Mouse (Mus musculus): ENCODE measurements around the gene Traip. TPM values are rescaled to one million over a fixed set of nuclear protein-coding genes. Genes with fewer than 3 reads are reported as not detected.
"Not testable (repeated sequence)": the region's sequence is repeated elsewhere in the genome, so short reads cannot be mapped to it uniquely, and the experiment has no call there.

The Traip gene
- total RNA-seq, 2 experiments from 2014 or later: 6.7 to 7.2 TPM

- DNase-seq (ENCODE audit: low spot score in 2 of 2): no peak
Observed at GRCm38 (mm10) chr9:107995513-107995912, 45.6 kb downstream of the Traip start.

DNA sequence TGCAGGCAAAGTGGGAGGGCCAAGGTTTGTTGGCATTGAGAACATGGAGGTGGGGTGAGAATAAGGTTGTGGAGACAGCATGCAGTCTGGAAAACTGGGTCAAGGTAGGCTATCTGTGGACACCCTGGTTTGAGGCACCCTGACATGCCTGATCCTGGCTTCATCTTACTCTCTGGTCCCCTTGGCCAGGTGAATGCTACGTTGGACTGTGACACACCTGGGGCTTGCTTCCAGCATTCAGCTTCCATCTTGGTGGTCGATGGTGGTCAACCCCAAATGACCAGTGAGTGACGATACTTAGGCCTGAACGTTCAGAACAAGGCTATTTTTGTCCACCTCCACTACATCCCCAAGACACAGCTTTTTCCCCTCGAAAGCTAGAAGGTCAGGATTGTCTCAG, 46.1 kb downstream of the Traip start, which contains the start of gene Gm20662:
TSS of gene Gm20662 (plus strand) at position 301 of the 400 bp plus-strand sequence.
- DNase-seq (ENCODE audit: low spot score in 2 of 2): no peak

GRCm38 (mm10) chr9:108001922-108002770, 52.2 kb downstream of the Traip start, which contains the start of gene Ip6k1:
Gene Ip6k1, plus strand, starts transcription at chr9:108002501.
- DNase-seq (ENCODE audit: low spot score in 2 of 2): peak; percentile 99 to 100

- DNase-seq (ENCODE audit: low spot score in 2 of 2): no peak
Observed at GRCm38 (mm10) chr9:108002778-108003530, 53.0 kb downstream of the Traip start.

DNA sequence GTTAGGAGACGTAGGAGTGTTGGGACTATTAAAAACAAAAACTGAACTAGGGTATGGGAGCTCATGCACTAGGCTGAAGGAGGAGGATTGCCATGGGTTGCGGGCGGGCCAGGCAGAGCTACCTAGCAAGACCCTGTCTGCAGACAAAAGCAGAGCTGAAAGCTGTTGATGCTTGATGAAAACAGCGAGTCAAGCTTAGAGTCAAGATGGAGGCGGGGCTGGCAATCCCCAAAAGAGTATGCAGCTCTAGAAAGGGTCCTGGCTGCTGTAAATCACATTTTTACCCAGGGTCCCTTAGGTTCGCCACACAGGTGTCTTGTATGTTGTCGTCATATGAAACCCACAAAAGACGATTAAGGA, 53.6 kb downstream of the Traip start:
- DNase-seq (ENCODE audit: low spot score in 2 of 2): no peak

DNA sequence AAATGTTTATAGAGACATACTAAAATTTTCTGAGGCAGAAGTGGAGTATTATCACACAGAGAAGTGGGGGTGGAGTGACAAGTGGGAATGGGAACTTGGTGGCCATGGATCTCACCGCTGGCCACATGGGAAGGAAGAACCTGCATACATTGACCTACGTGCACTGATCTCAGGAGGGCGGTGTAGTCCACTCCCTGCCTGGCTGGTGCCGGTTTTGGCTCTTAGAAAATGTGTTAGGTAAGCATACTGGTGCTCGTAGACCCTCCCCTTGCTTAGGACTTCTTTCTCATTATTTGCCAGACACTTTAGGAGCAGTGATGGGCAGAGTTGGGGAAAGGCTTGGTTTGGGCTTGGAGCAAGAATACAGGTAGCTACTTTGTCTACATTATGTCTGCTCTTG, 58.1 kb downstream of the Traip start:
- DNase-seq (ENCODE audit: low spot score in 2 of 2): no peak

GRCm38 (mm10) chr9:108010385-108010784, 60.4 kb downstream of the Traip start:
- DNase-seq (ENCODE audit: low spot score in 2 of 2): no peak

DNA sequence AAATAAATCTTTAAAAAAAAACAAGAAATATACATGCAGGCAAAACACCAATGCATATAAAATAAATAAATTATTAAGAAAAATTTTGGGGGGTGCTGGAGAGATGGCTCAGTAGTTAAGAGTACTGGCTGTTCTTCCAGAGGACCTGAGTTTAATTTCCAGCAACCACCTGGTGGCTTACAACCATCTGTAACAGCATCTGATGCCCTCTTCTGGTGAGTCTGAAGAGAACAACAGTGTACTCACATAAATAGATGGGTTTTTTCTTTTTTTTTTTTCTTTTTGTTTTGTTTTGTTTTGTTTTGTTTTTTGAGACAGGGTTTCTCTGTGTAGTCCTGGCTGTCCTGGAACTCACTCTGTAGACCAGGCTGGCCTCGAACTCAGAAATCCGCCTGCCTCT, 63.6 kb downstream of the Traip start:
- not testable (repeated sequence) for DNase-seq (ENCODE audit: low spot score in 2 of 2)

DNA sequence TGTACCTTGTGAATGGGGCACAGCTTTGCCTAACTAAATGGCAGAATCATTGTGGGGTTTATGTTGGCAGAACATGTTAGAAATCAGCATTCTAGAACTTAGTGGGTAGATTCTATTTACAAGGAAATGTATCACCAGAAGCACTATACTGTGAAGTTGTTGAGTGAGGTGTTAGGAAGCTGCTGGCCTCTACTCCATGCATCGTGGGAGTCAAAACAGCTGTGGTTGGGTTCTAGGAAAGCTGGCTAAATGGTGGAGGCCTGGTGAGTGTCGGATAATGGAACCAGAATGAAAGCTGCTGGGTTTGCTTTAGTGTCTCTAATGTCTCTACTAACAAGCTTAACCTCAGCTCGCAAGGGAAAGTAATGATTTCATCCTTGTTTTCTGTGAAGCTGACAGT, 67.2 kb downstream of the Traip start:
- DNase-seq (ENCODE audit: low spot score in 2 of 2): no peak

GRCm38 (mm10) chr9:108020741-108021140, 70.8 kb downstream of the Traip start:
- DNase-seq (ENCODE audit: low spot score in 2 of 2): no peak

Other genes with a start within 250 kb of the Traip start
- 10 to 100 TPM; 26.4 to 27.2 TPM for gene Sema3f, start 239.7 kb upstream of the Traip start, total RNA-seq (2021)
- gene Rbm5, start 179.1 kb upstream of the Traip start, total RNA-seq (2021): 100 to 1,000 TPM in 1 of 2 experiments, 10 to 100 TPM in 1; 73.6 to 101 TPM
- 10 to 100 TPM; 40.7 to 47.3 TPM for gene Rbm6, start 76.9 kb upstream of the Traip start, total RNA-seq (2021)
- 1 to 10 TPM; 5.3 to 6.2 TPM for gene Mon1a, start 62.0 kb upstream of the Traip start, total RNA-seq (2021)
- gene Mst1r, start 43.3 kb upstream of the Traip start, total RNA-seq (2021): 1 to 10 TPM; 5.3 to 5.4 TPM
- not detected for gene Actl11, start 21.7 kb upstream of the Traip start, total RNA-seq (2021)
- gene Camkv, start 14.5 kb upstream of the Traip start, total RNA-seq (2021): under 1 TPM; 0.41 to 0.52 TPM
- gene Uba7, start 25.4 kb downstream of the Traip start, total RNA-seq (2021): 10 to 100 TPM in 1 of 2 experiments, 1 to 10 TPM in 1; 7.8 to 12.7 TPM
- under 1 TPM; 0.76 to 0.91 TPM for gene Gm20661, start 32.9 kb downstream of the Traip start, total RNA-seq (2021)
- 10 to 100 TPM; 18.8 to 22.1 TPM for gene Inka1, start 35.7 kb downstream of the Traip start, total RNA-seq (2021)
- 1 to 10 TPM; 1.4 to 1.7 TPM for gene Cdhr4, start 42.4 kb downstream of the Traip start, total RNA-seq (2021)
- gene Gm20662, start 46.2 kb downstream of the Traip start, total RNA-seq (2021): under 1 TPM; 0.32 to 0.86 TPM
- 10 to 100 TPM; 59.7 to 66.2 TPM for gene Ip6k1, start 52.4 kb downstream of the Traip start, total RNA-seq (2021)
- 10 to 100 TPM; 18.2 to 20.6 TPM for gene Gmppb, start 99.1 kb downstream of the Traip start, total RNA-seq (2021)
- gene Amigo3, start 103.0 kb downstream of the Traip start, total RNA-seq (2021): 1 to 10 TPM; 3.2 to 3.4 TPM
- under 1 TPM in 1 of 2 experiments, not detected in 1; 0.36 TPM for gene Mst1, start 130.3 kb downstream of the Traip start, total RNA-seq (2021)
- 10 to 100 TPM; 83.8 to 94.8 TPM for gene Rnf123, start 133.2 kb downstream of the Traip start, total RNA-seq (2021)
- 10 to 100 TPM; 47.7 to 51.5 TPM for gene Apeh, start 144.5 kb downstream of the Traip start, total RNA-seq (2021)
- gene Bsn, start 240.2 kb downstream of the Traip start, total RNA-seq (2021): under 1 TPM; 0.39 to 0.41 TPM